24 mouse cellular contexts compared by ENCODE assay signal in genomic region chr7:35626038-35626437, GRCm38 (mm10). TPM values are rescaled to one million over a fixed set of nuclear protein-coding genes. Genes with fewer than 3 reads are reported as not detected.
DNase-seq lines count a peak whose midpoint lies in the region; ATAC-seq and TF ChIP-seq lines count a peak whose summit lies in the region.
"Had no signal": no experiment of that assay in that cellular context is flagged by ENCODE, and none has a peak within 500 bp of the region (broad histone marks: within the 10 kb centered on the region; RNA-seq: fewer than 3 reads in every experiment).

No protein-coding gene starts in this region.

- no peak for DNase-seq in liver, postnatal 0 days
- no peak for DNase-seq in G1E (ENCODE audit: low spot score)
- DNase-seq in stomach, postnatal 0 days (ENCODE audit: low spot score) = no peak
- DNase-seq in right cerebral cortex, adult 18-20 months = no peak
- no peak for DNase-seq in hindbrain, postnatal 0 days (ENCODE audit: low spot score)
- DNase-seq: adrenal gland, postnatal 36 days; cerebellum, adult 9-11 months; heart, postnatal 36 days; kidney, adult 9 months; kidney, postnatal 14 days; layer of hippocampus, postnatal 36 days; retina, postnatal 1 day; thymus, postnatal 14 days had no signal

- no peak overlapping the region for H3K4me3 ChIP-seq in liver, postnatal 0 days (ENCODE audit: low read depth, low read length)
- H3K4me3 ChIP-seq in liver, embryonic 12.5 days = no peak overlapping the region
- H3K4me3 ChIP-seq in E14TG2a.4 (replicated peaks; ENCODE audit: low read length) (no peak overlapping the region), G1E (ENCODE audit: low read depth, low read length) (no peak overlapping the region)
- H3K4me3 ChIP-seq in stomach, postnatal 0 days (ENCODE audit: low read depth, low read length) = no peak overlapping the region
- H3K4me3 ChIP-seq in hindbrain, postnatal 0 days (ENCODE audit: low read length) = no peak overlapping the region
- H3K4me3 ChIP-seq: embryonic facial prominence, embryonic 10.5 days; heart, embryonic 15.5 days; hindbrain, embryonic 13.5 days; limb, embryonic 12.5 days; midbrain, embryonic 15.5 days; myocyte; neural tube, embryonic 13.5 days had no signal

- H3K27ac ChIP-seq in liver, postnatal 0 days (ENCODE audit: low read depth) = no peak overlapping the region
- no peak overlapping the region for H3K27ac ChIP-seq in liver, embryonic 12.5 days
- H3K27ac ChIP-seq in stomach, postnatal 0 days (replicated peaks) = no peak overlapping the region
- H3K27ac ChIP-seq in hindbrain, postnatal 0 days = no peak overlapping the region
- H3K27ac ChIP-seq: embryonic facial prominence, embryonic 10.5 days; heart, embryonic 15.5 days; hindbrain, embryonic 13.5 days; limb, embryonic 12.5 days; midbrain, embryonic 15.5 days; neural tube, embryonic 13.5 days had no signal

- H3K9ac ChIP-seq in liver, postnatal 0 days (replicated peaks) = no peak overlapping the region
- no peak overlapping the region for H3K9ac ChIP-seq in liver, embryonic 12.5 days
- H3K9ac ChIP-seq in stomach, postnatal 0 days (ENCODE audit: low read length) = no peak overlapping the region
- no peak overlapping the region for H3K9ac ChIP-seq in hindbrain, postnatal 0 days (replicated peaks; ENCODE audit: low read length)
- H3K9ac ChIP-seq: heart, embryonic 15.5 days; hindbrain, embryonic 13.5 days; limb, embryonic 12.5 days; midbrain, embryonic 15.5 days; neural tube, embryonic 13.5 days had no signal

- peaks cover 57% of the 10 kb centered on the region for H3K36me3 ChIP-seq in liver, postnatal 0 days (replicated peaks; ENCODE audit: insufficient read depth, low read length)
- H3K36me3 ChIP-seq in liver, embryonic 12.5 days = peaks cover 97% of the 10 kb centered on the region
- H3K36me3 ChIP-seq in E14TG2a.4 (ENCODE audit: insufficient read depth, low read length) (peaks cover 81% of the 10 kb centered on the region), G1E (replicated peaks) (peaks cover 98% of the 10 kb centered on the region)
- peaks cover 30% of the 10 kb centered on the region for H3K36me3 ChIP-seq in stomach, postnatal 0 days (ENCODE audit: control insufficient read depth, insufficient read depth, low read length)
- H3K36me3 ChIP-seq in hindbrain, postnatal 0 days (ENCODE audit: insufficient read depth, low read length) = peaks cover 36% of the 10 kb centered on the region

- TF ChIP-seq CTCF in liver, postnatal 0 days (IDR thresholded peaks at IDR 0.05; ENCODE audit: low read depth) = peak; percentile 26
- peak; percentile 56 for TF ChIP-seq CTCF in E14TG2a.4 (conservative IDR thresholded peaks at IDR 0.05; ENCODE audit: low read length)
- peak; percentile 29; the same call in 1 of the 2 replicates for TF ChIP-seq CTCF in G1E (IDR thresholded peaks at IDR 0.05; ENCODE audit: low read depth, low read length)
- peak; percentile 29; the same call in 1 of the 2 replicates for TF ChIP-seq CTCF in stomach, postnatal 0 days (IDR thresholded peaks at IDR 0.05; ENCODE audit: low read depth)
- TF ChIP-seq CTCF in hindbrain, postnatal 0 days (IDR thresholded peaks at IDR 0.05; ENCODE audit: low read depth) = no peak

- no peak for ATAC-seq in liver, postnatal 0 days
- no peak for ATAC-seq in liver, embryonic 12.5 days
- ATAC-seq in G1E (ENCODE audit: extremely low read depth, insufficient number of reproducible peaks, low FRiP score, poor library complexity, severe bottlenecking) = no peak
- ATAC-seq in stomach, postnatal 0 days (ENCODE audit: low FRiP score, low TSS enrichment) = no peak
- no peak for ATAC-seq in hindbrain, postnatal 0 days
- ATAC-seq: forebrain, embryonic 16.5 days; inflammation-experienced regulatory T-cells, adult 6 months; midbrain, embryonic 15.5 days had no signal

- H3K4me2 ChIP-seq in liver, postnatal 0 days (ENCODE audit: low read depth, low read length) = no peak overlapping the region
- no peak overlapping the region for H3K4me2 ChIP-seq in liver, embryonic 12.5 days
- H3K4me2 ChIP-seq in stomach, postnatal 0 days (replicated peaks; ENCODE audit: low read depth) = no peak overlapping the region
- no peak overlapping the region for H3K4me2 ChIP-seq in hindbrain, postnatal 0 days (ENCODE audit: low read depth, low read length)
- H3K4me2 ChIP-seq: heart, embryonic 15.5 days; hindbrain, embryonic 13.5 days; limb, embryonic 12.5 days; midbrain, embryonic 15.5 days; neural tube, embryonic 13.5 days had no signal

- H3K9me3 ChIP-seq in liver, postnatal 0 days (ENCODE audit: low read length) = no peaks in the 10 kb centered on the region
- no peaks in the 10 kb centered on the region for H3K9me3 ChIP-seq in liver, embryonic 12.5 days (replicated peaks)
- H3K9me3 ChIP-seq in E14TG2a.4 (ENCODE audit: low read length) = no peaks in the 10 kb centered on the region
- no peaks in the 10 kb centered on the region for H3K9me3 ChIP-seq in G1E (replicated peaks)
- H3K9me3 ChIP-seq in stomach, postnatal 0 days (ENCODE audit: control insufficient read depth, low read length) = no peaks in the 10 kb centered on the region
- H3K9me3 ChIP-seq in hindbrain, postnatal 0 days (ENCODE audit: low read length) = no peaks in the 10 kb centered on the region
- H3K9me3 ChIP-seq: embryonic facial prominence, embryonic 10.5 days; heart, embryonic 15.5 days; hindbrain, embryonic 13.5 days; midbrain, embryonic 15.5 days; neural tube, embryonic 13.5 days had no signal

- no peaks in the 10 kb centered on the region for H3K4me1 ChIP-seq in liver, postnatal 0 days (ENCODE audit: insufficient read depth)
- no peaks in the 10 kb centered on the region for H3K4me1 ChIP-seq in liver, embryonic 12.5 days
- H3K4me1 ChIP-seq in E14TG2a.4 (replicated peaks; ENCODE audit: low read depth, low read length) = peaks cover 48% of the 10 kb centered on the region
- H3K4me1 ChIP-seq in G1E (ENCODE audit: insufficient read depth, low read depth, low read length) = 0 out of 2 replicates have a peak, but pooled peaks cover 2% of the 10 kb centered on the region
- no peaks in the 10 kb centered on the region for H3K4me1 ChIP-seq in stomach, postnatal 0 days (replicated peaks; ENCODE audit: control insufficient read depth, insufficient read depth)
- H3K4me1 ChIP-seq in hindbrain, postnatal 0 days (ENCODE audit: insufficient read depth, low read length) = no peaks in the 10 kb centered on the region
- H3K4me1 ChIP-seq: embryonic facial prominence, embryonic 10.5 days; heart, embryonic 15.5 days; hindbrain, embryonic 13.5 days; limb, embryonic 12.5 days; midbrain, embryonic 15.5 days; neural tube, embryonic 13.5 days had no signal

- TF ChIP-seq EP300 in liver, postnatal 0 days (IDR thresholded peaks at IDR 0.05; ENCODE audit: low read depth) = no peak
- TF ChIP-seq EP300 in stomach, postnatal 0 days (optimal IDR thresholded peaks at IDR 0.05) = no peak

- H3K27me3 ChIP-seq in liver, postnatal 0 days (ENCODE audit: insufficient read depth, low read length) = no peaks in the 10 kb centered on the region
- no peaks in the 10 kb centered on the region for H3K27me3 ChIP-seq in liver, embryonic 12.5 days (replicated peaks)
- no peaks in the 10 kb centered on the region for H3K27me3 ChIP-seq in E14TG2a.4 (ENCODE audit: insufficient read depth, low read length)
- no peaks in the 10 kb centered on the region for H3K27me3 ChIP-seq in G1E (ENCODE audit: insufficient read depth, low read length)
- no peaks in the 10 kb centered on the region for H3K27me3 ChIP-seq in stomach, postnatal 0 days (ENCODE audit: control insufficient read depth, insufficient read depth, low read length)
- H3K27me3 ChIP-seq in hindbrain, postnatal 0 days (ENCODE audit: insufficient read depth, low read length) = no peaks in the 10 kb centered on the region
- H3K27me3 ChIP-seq: heart, embryonic 15.5 days; hindbrain, embryonic 13.5 days; limb, embryonic 12.5 days; midbrain, embryonic 15.5 days; neural tube, embryonic 13.5 days had no signal

- WGBS in liver, postnatal 0 days (ENCODE audit: insufficient replicate concordance) = 96% methylated on average over 5 of the region's 5 CpGs
- 92% methylated on average over 5 of the region's 5 CpGs for WGBS in liver, embryonic 12.5 days (ENCODE audit: insufficient replicate concordance)
- 99% methylated on average over 5 of the region's 5 CpGs for WGBS in stomach, postnatal 0 days
- WGBS in hindbrain, postnatal 0 days = 98% methylated on average over 5 of the region's 5 CpGs

RNA-seq across cellular contexts. Expression of gene Pdcd5, which starts 21.3 kb away (rescaled TPM):
- 162 and 163 TPM in 2 replicates for polyA plus RNA-seq in liver, postnatal 0 days (2015; fragmentation: Nextera tagmentation; extraction: Ambion mirVana)
- polyA plus RNA-seq in liver, embryonic 12.5 days (2016; fragmentation: Nextera tagmentation; extraction: Ambion mirVana) = 193 and 197 TPM in 2 replicates
- 115 and 130 TPM in 2 replicates for total RNA-seq in G1E (2014; fragmentation: Nextera tagmentation)
- total RNA-seq in G1E (2017) = 118 and 119 TPM in 2 replicates
- polyA plus RNA-seq in G1E (2012) = 154 and 164 TPM in 2 replicates
- polyA plus RNA-seq in stomach, postnatal 0 days (2015; fragmentation: Nextera tagmentation; extraction: Ambion mirVana) = 190 and 196 TPM in 2 replicates
- 33.7 and 35.4 TPM in 2 replicates for total RNA-seq in hindbrain, postnatal 0 days (2014; rRNA removed)
- polyA plus RNA-seq in hindbrain, postnatal 0 days (2015; fragmentation: Nextera tagmentation; extraction: Ambion mirVana) = 250 and 264 TPM in 2 replicates

RNA-seq across cellular contexts. Expression of gene Ankrd27, which starts 40.0 kb away (rescaled TPM):
- polyA plus RNA-seq in liver, postnatal 0 days (2015; fragmentation: Nextera tagmentation; extraction: Ambion mirVana) = 11.8 and 14.2 TPM in 2 replicates
- polyA plus RNA-seq in liver, embryonic 12.5 days (2016; fragmentation: Nextera tagmentation; extraction: Ambion mirVana) = 43.1 and 45.5 TPM in 2 replicates
- total RNA-seq in G1E (2014; fragmentation: Nextera tagmentation) (130 and 163 TPM in 2 replicates), G1E (2017) (247 and 248 TPM in 2 replicates)
- 165 and 202 TPM in 2 replicates for polyA plus RNA-seq in G1E (2012)
- 17.0 and 17.3 TPM in 2 replicates for polyA plus RNA-seq in stomach, postnatal 0 days (2015; fragmentation: Nextera tagmentation; extraction: Ambion mirVana)
- total RNA-seq in hindbrain, postnatal 0 days (2014; rRNA removed) = 15.6 and 19.7 TPM in 2 replicates
- polyA plus RNA-seq in hindbrain, postnatal 0 days (2015; fragmentation: Nextera tagmentation; extraction: Ambion mirVana) = 12.0 and 15.1 TPM in 2 replicates

RNA-seq across cellular contexts. Expression of gene Rgs9bp, which starts 40.7 kb away (rescaled TPM):
- 0.02 TPM in 1 of 2 replicates, not detected in the other for polyA plus RNA-seq in liver, postnatal 0 days (2015; fragmentation: Nextera tagmentation; extraction: Ambion mirVana)
- polyA plus RNA-seq in liver, embryonic 12.5 days (2016; fragmentation: Nextera tagmentation; extraction: Ambion mirVana) = 0.06 and 0.11 TPM in 2 replicates
- total RNA-seq in G1E (2014; fragmentation: Nextera tagmentation) = 6.4 and 6.9 TPM in 2 replicates
- 14.6 and 16.3 TPM in 2 replicates for total RNA-seq in G1E (2017)
- polyA plus RNA-seq in G1E (2012) = 0.54 and 0.59 TPM in 2 replicates
- polyA plus RNA-seq in stomach, postnatal 0 days (2015; fragmentation: Nextera tagmentation; extraction: Ambion mirVana) = 0.28 and 0.48 TPM in 2 replicates
- total RNA-seq in hindbrain, postnatal 0 days (2014; rRNA removed) = 0.22 and 0.26 TPM in 2 replicates
- polyA plus RNA-seq in hindbrain, postnatal 0 days (2015; fragmentation: Nextera tagmentation; extraction: Ambion mirVana) = 0.03 and 0.06 TPM in 2 replicates
- polyA plus RNA-seq: inflammation-experienced regulatory T-cells, adult 6 months; myocyte had no signal
